Mouse (Mus musculus) adrenal gland, postnatal 4 days (tissue): Measurements from ENCODE around the gene Atox1. TPM values are rescaled to one million over a fixed set of nuclear protein-coding genes. Genes with fewer than 3 reads are reported as not detected.

Experiments
- DNase-seq, 2 experiments: peaks; one replicate each; pipeline ENCODE4 v3.0.0; 2021 to 2022; ENCODE audit warnings: low spot score in 2 of 2, mixed read lengths in 2 of 2
- microRNA-seq: library from miRNA; unstranded; fragments of <30 nt; microRNA quantifications from one replicate; pipeline ENCODE4 v1.2.0, GENCODE M21; 2021
- total RNA-seq, 2 experiments: library from RNA; stranded (reverse); gene quantifications; 2 replicates each; pipeline ENCODE4 v1.2.3; 2021

Atox1 gene
- total RNA-seq, 2 experiments from 2014 or later = 254 to 267 TPM

DNA sequence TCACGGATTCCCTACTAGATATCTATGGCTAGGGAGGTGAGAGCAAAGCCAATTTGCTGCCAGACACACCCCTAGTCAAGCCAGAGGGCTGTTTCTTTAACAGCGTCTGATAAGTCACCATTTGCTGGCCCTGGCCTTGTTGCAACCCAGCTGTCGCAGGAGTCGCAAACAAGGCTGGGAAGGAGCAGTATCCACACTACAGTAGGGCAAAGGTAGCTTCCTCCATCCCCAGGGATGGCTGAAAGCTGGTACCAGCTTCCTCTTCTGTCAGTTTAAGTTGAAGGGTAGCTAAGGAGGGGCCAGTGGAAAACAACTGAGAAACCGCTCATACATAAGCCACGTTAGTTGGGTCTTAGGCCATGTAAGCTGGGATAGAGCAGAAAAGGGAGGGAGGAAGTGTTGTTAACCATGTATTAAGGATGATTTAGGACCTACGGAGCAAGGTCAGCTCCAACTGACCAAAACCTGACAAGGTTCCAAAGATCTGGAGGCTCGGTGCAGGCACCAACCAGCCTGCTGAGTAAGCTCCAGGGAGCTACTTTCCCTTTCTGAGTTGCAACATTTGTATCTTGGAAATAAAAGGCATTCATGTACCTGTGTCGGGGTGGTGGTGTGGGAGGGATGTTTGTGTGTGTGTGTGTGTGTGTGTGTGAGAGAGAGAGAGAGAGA, 45.9 kb downstream of the Atox1 start:
- DNase-seq = no peak

DNA sequence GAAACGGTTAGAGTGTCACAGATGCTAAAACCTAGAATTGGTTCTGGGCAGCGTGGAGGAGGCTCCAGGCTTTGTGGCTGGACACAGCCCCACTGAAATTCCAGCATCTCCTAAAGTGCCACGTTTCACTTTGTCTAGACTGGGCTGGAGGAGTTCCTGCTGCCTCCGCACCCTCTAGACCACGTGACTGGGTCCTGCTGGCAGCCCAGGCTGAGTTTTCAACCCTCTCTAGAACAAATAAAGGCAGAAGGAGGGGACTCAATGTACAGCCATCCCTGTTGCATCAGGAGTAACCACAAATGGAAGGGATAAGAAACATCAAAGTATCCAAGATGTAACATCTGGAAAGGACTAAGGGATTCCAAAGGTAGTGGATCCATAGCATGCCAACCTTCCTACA, 46.7 kb downstream of the Atox1 start:
- DNase-seq = no peak

DNA sequence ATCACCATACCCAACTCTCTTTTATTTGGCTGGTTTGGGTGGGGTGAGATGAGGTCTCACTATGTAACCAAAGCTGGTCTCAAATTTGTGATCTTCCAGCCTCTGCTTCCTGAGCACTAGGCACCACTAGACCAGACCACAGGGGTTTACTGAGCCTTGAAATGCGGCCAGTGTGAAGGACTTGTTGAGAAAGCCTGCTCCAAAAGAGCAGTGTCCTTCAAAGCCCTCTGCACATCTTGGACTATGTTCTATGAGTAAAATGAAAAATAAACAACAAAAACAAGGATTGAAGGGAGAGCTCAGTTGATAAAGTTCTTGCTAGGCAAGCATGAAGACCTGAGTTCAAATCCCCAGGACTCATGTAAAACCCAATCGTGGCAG, 47.6 kb downstream of the Atox1 start:
- DNase-seq = no peak

DNA sequence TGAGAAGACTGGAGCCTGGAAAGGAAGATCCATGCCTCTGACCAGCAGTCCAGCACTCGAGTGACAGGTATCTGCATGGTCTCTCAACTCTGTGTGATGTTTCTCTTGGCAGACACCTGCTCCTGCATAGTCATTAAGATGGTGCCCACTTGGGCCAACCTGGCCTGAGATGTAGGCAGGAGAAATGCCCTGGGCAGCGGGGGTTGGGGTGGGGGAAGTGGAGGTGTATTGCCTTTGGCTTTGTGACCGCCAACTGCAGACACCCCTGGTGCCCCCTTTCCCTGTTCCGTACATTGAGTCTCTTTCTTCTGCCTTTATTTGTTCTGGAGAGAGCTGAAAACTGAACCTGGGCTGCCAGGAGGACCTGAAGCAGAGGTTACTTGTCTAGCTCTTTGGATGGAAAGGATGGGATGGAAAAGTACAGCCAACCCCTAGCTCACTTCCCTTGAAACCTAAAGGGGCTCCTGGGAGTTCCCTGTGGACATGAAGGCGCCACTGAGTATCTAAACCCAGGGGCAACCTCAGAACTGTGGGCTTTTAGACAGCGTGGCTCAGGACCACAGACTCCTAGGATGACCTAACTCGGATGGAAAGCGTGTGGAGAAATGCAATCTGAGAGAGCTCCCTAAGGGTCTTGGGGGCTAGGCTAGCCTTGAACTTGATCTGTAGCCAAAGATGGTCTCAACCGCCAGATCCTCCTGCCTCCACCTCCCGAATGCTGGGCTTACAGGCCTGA, 48.2 kb downstream of the Atox1 start:
- DNase-seq = no peak

GRCm38 (mm10) chr11:55412034-55412433, 49.0 kb downstream of the Atox1 start:
- DNase-seq = no peak

DNA sequence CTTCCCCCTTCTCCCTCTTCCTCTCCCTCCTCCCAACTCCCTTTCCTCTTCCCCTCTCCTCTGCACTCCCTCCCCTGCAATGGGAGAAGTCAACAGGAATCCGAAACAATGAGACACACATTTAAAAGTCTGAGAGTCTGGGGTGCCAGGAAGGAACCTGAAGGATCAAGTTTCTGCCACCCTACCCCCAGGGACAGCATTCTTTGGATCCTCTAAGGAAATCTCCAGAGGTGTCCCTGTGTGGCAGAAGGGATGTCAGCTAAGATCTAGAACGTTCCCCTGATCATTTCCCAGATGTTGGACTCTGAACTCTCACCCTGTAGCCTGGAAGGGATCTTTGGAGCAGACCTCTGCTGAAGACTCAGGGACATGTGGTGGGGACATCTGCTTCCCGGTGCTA, 50.5 kb downstream of the Atox1 start:
- DNase-seq = no peak

DNA sequence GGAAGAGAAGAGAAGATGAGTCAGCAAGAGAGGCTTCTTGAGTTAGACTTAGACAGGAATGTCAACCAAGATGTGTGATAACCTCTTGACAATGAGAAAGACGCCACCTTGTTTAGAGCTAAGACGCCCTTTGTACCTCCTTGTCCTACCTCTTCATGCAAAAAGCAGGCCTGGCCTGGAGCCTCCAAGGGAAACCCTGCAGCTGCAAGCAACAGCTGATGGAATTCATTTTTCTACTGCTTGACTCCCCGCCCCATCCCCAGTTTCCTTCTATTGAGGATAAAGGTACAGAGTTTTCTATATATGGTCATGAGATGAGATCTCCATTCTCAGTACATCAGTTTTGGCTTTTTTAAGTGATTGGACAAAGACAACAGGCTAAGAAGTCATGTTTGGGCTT, 51.0 kb downstream of the Atox1 start:
- no peak for DNase-seq

GRCm38 (mm10) chr11:55407133-55407532, 53.9 kb downstream of the Atox1 start:
- DNase-seq = no peak

- DNase-seq = no peak
Observed at GRCm38 (mm10) chr11:55405601-55406469, 55.2 kb downstream of the Atox1 start.

DNA sequence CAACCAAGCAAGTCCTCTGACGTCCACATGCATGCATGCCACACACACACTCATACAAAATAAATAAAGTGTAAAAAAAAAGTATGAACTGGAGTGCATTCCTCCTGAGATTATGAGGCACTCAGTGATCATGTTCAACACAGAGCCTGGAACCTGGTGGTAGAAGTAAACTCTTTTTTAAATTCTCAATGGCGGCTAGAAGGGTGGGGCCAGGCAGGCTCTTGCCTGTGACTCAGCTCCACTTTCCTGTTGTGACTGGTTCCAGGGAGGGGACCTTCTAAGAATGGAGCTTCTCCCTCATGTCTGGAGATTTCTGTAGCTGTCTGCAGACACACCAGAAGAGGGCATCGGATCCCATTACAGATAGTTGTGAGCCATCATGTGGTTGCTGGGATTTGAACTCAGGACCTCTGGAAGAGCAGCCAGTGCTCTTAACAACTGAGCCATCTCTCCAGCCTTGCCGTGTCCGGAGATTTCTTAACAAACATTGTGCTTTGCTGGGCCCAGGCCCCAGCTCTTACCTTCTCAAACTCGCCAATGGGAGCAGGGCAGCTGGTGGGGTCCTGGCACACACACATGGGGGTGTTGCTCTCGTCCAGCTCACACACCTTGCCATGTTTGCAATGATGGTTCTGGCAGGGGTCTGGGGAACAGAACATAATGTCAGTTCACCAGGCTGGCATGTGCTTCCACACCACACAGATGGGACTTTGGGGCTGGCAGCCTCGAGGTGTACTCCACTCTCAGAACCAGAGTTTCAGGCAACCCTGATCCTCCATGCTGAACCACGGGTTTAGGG, 56.2 kb downstream of the Atox1 start:
- DNase-seq = no peak

DNA sequence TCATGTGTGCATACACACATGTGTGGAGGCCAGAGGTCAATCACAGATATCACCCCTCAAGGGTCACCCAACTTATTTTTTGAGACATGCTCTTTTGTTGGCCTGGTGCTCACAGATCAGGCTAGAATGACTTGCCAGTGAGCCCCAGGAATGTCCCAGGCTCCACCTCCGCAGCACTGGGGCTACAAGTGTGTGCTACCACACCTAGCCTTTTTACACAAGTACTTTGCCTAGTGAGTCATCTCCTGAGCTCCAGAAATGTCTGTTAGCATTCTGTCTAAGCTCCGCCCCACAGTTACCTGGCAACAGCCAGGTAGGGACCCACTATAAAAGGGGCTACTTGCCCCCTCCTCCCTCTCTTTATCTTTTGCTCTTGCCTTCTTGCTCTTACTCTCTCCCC, 60.2 kb downstream of the Atox1 start:
- DNase-seq = no peak

- no peak for DNase-seq
Observed at GRCm38 (mm10) chr11:55398371-55398770, 62.7 kb downstream of the Atox1 start.

GRCm38 (mm10) chr11:55397441-55397840, 63.6 kb downstream of the Atox1 start:
- DNase-seq = no peak

GRCm38 (mm10) chr11:55397036-55397435, 64.0 kb downstream of the Atox1 start:
- DNase-seq = no peak

Small RNAs within 50 kb of the gene (microRNA-seq; reads per million reads assigned to microRNA genes)
- gene Mir7652 = not detected

Other genes with a start within 250 kb of the Atox1 start
- gene Fat2, start 124.7 kb downstream of the Atox1 start, total RNA-seq = under 1 TPM; 0.11 to 0.22 TPM
- gene Sparc, start 38.1 kb downstream of the Atox1 start, total RNA-seq = 1,000 to 10,000 TPM; 2,300 to 2,476 TPM
- 10 to 100 TPM; 70.0 to 73.9 TPM for gene G3bp1, start 8.4 kb upstream of the Atox1 start, total RNA-seq
- gene Glra1, start 147.0 kb upstream of the Atox1 start, total RNA-seq = not detected